Mouse (Mus musculus): ENCODE measurements around the gene Wbp1l. TPM values are rescaled to one million over a fixed set of nuclear protein-coding genes. Genes with fewer than 3 reads are reported as not detected.

The Wbp1l gene
- total RNA-seq, 1 experiment from 2014 or later = 132 TPM

- peak; percentile 88 for DNase-seq
Measured at GRCm38 (mm10) chr19:46628403-46628802, 29.5 kb downstream of the Wbp1l start.

GRCm38 (mm10) chr19:46629807-46630206 lies 30.9 kb downstream of the Wbp1l start:
- no peak for DNase-seq

DNA sequence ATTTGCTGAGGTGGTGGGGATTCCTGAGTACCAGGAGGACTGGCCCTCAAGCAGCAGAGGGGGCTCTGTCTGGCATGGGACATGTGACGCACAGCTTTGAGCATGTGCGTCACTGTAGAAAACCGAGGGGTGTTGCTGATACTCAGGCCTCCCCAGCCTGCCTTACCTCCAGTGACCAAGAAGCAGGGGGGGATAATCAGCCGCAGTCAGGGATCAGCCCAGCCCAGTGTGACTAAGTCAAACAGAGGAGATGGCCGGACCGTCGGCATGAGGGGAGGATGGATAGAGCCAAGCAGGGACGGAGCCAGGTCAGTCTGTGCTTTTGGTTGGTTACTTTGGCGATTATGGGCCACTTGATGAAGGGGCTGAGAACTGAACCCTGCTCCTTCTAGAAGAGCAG lies 32.8 kb downstream of the Wbp1l start:
- DNase-seq = no peak

DNA sequence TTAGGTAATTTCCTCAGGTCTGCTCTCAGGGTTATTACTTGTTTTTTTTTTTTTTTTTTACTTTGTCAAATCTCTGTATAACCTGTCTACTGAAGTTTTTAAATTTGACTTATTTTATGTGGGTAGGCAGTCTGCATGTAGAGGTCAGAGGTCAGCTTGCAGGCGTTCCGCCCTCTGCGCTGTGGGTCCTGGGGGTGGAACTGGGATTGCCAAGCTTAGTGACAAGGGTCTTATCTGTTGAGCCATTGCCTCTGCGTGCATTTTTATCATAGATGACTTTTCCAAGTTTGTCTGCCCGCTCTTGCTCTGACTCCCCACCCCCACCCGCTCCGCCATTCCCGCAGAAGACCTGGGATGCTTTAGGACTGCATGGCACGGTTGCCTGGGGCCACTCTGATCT lies 36.9 kb downstream of the Wbp1l start:
- no peak for DNase-seq

DNA sequence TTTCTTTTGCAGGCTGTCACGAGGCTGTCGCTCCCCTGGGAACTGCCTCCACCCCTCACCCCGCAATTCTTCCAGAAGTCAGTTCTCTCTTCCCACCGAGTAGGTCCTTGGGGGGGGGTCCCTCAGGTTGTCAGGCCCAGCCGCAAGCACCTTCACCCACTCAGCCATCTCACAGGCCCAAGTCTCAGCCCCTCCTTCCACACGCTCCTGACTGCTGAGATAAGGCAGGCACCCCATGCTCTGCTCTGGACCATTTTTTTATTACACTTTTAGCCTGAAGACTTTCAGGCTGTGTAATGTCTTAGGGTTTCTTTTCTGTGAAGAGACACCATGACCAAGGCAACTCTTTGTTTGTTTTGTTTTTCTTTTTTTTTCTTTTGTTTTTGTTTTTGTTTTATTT lies 38.7 kb downstream of the Wbp1l start:
- DNase-seq = no peak

DNA sequence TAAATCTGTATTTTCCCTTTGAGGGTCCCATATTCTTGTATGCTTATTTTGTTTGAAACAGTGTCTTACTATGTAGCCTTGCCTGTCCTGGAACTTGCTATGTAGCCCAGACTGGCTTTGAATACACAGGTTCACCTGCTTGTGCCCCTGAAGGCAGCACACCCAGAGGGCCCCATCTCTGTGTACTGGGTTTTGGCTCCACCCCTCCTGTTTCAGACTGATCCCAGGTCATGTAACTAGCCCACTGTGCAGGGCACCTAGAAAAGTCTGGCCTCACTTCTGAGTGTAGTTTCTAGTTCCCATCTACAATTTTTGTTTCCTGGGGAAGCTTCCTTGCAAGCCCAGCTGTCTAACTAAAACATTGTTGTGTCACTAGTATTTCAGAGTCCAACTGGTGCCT lies 40.2 kb downstream of the Wbp1l start:
- no peak for DNase-seq

DNA sequence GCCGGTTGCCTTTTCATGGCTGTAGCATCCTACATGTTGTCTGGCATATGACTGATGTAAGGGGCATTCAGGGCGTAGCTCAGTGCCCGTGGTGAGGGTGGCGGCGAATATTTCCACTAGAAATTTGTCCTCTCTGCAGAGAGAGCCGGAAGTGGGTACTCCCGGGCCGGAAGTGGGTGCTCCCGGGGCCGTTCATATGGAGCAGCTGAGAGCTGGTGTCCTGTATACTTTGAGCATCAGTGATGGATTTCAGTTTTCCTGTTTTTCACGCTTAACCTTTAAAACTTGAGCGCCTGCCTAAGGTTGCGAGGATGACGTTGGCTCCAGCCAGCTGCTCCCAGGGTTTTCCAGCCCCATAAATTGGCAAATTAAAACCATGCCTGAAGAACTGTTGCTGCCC lies 40.6 kb downstream of the Wbp1l start:
- DNase-seq = peak; percentile 53

DNA sequence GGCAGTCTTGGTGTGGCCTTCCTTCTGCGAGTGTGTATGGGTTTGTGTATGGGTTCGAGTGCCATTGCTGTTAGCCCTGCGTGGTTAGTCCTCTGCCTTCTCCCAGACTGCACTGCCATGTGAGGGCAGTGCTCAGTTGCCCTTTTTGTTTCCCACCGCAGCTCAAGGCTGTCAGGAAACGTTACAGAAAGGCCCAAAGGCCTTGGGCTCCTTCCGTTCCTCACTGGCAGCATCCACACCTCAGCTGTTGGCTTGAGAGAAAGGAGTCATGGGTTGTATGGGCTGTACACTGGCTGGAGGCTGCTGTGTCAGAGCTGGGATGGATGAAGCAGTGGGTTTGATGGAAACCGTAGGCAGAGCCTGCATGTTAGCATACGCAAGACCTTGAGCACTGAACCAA lies 41.9 kb downstream of the Wbp1l start:
- peak; percentile 58 for DNase-seq

GRCm38 (mm10) chr19:46641420-46642085 lies 42.7 kb downstream of the Wbp1l start:
- DNase-seq = peak; percentile 91

DNA sequence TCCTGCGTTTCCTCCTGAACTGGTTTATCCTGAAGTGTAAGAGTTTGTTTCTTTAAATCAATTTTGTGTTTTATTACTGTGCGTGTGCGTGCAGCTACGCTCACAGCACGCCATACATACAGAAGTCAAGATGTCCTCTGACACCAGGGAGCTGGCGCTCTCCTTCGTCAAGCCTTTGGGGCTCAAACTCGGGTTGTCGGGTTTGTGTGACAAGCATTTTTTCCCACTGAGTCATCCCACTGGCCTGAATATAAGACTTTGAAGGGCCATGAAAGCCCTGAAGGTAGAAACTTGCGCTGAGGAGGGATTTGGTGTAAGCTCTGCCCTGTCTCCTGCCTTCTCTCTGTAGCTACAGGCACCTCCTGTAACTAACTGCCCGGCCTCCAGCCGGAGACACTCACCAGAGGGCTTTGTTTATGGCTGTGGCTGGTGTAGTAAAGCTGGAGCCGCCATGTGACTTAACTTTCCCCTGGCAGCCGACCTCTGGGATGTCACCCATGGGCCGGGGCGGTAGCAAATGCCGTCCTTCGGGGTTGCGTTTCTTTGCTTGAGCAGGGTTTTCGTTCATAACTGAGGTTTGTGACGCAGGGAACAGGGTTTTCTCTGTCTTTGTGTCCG lies 43.4 kb downstream of the Wbp1l start:
- peak; percentile 68 for DNase-seq

- no peak for DNase-seq
Measured at GRCm38 (mm10) chr19:46643236-46643635, 44.4 kb downstream of the Wbp1l start.

GRCm38 (mm10) chr19:46644343-46644792 lies 45.5 kb downstream of the Wbp1l start:
- no peak for DNase-seq

DNA sequence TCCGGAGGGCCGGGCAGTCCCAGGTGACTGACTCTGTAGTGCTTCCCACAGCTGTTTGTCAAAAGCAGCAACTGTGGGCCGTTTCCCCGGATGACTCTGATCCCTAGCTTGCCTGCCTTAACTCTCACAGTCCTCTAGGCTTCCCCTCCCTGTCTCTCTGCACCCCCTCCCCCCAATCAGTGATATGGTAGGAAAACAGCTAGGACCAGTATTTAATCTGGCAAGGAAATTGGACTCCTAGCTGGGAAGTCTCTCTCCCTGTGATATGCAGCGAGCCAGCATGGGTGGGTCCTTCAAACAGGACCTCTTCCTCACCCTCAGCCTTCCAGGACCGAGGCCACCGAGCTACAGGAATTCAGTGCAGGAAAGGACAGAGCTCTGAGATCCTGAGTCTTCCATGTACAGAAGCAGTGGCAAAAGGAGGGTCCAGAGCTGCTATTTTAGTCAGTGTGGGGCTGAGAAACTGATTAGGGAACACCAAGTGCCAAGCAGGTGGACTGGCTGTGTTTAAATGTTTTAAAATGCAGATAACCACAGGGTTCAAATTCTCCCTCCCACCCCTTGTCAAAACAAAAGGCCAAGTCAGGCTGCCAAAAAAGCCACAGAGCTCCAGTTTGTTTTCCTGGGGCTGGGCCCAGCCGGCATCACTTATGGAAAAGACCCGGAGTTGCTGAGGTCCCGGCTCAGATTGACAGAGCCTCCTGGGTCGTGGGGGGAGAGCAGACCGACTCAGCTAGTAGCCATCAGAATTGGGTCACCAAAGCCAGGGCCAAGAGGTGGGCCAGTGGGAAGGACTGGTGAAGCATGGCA lies 46.1 kb downstream of the Wbp1l start:
- peak; percentile 56 for DNase-seq

DNA sequence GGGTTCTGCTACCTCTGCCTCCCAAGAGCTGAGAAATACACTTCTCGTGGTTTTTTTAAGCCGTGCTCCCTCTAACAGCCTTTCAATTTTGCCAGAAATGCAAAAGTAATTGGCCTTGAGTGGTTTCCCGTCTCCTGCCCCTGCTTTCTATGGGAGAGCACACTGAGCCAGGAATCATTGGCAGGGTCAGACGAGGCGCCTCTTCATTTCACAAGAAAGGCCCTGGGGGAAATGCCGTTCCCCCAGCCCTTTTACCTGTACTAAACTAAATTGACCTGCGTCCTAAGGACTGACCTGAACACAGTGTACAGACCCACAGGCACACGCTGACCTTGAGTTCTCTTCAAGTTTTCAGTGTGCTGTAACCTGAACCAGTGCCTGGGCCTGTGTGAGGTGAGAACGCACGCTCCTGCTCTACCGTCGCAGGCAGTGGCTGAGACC lies 47.2 kb downstream of the Wbp1l start:
- DNase-seq = peak; percentile 65

DNA sequence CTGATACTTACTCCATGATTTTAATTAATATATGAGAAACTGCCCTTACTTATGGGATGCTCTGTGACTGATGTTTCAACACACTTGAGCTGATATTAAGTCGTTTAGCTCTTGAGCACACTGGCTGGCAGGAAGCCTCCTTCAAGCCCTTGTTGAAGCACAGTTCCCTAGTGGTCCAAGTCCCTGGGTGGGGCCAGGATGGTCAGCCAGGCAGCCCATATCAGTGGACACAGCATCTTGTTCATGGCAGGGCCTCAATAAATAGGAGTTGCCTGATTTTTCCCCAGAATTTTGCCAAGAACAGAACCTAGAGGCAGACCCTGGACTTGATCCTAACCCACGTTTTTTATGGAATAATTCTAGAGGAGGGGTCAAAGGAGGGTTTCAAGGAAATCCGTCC lies 48.4 kb downstream of the Wbp1l start:
- no peak for DNase-seq

DNA sequence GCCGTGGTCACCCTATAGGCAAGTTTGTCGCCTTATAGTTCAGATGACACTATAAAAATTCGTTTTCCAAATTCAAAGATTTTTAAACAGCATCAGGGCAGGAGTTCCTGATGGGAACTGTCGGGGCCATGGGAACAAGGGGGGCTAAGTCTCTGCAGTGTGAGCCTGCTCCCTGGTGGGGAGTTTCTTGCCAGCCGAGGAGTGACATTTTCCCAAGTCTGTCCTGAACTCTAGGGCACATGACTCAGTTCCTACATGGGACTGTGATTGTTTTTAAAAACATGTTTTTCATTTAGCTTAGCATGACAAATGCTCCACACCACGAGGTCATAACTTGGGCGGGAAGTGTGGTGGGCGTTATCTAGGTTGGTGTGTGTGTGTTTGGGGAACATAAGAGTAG lies 49.0 kb downstream of the Wbp1l start:
- DNase-seq = peak; percentile 70

DNA sequence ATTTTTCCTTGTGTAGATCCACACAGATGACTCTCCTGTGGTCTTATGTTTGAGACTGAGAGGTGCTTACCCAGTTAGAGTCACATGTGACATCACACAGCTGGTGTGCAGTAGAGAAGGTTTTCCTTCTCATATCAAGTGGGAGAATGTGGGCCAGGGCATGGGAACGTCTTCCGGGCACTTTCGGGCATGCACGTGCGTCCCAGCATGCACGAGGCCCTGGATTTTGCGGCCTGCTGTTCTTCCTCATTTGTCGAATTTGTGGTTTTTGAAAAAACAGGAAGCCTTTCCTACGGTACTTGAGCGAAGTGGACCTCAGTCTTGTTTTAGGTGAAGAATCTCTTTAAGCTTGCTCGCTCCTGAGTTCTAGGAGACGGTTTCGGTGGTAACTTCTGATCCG lies 49.7 kb downstream of the Wbp1l start:
- DNase-seq = no peak

GRCm38 (mm10) chr19:46653188-46653587 lies 54.3 kb downstream of the Wbp1l start:
- DNase-seq = no peak

GRCm38 (mm10) chr19:46653616-46654235 lies 54.8 kb downstream of the Wbp1l start:
- no peak for DNase-seq

DNA sequence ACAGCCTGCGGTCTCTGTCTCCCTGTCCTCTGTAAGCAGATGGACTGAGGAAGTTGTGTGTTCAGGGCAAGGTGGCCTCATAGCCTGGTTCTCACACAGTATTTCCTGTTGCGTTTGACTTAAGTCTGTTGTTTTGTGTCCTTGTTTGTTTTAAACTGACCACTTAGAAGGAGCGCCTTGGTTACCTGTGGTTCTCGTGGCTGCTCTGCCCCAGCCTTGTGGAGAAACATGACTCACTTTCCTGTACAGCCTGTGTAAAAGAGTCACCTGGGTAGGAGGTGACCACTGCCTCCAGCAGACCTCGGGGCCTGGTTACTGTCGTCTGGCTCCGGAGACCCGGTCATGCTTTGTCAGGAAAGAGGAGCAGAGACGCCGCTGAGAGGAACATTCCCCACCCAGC lies 56.7 kb downstream of the Wbp1l start:
- DNase-seq = no peak

- DNase-seq = no peak
Measured at GRCm38 (mm10) chr19:46656151-46656840, 57.4 kb downstream of the Wbp1l start.

DNA sequence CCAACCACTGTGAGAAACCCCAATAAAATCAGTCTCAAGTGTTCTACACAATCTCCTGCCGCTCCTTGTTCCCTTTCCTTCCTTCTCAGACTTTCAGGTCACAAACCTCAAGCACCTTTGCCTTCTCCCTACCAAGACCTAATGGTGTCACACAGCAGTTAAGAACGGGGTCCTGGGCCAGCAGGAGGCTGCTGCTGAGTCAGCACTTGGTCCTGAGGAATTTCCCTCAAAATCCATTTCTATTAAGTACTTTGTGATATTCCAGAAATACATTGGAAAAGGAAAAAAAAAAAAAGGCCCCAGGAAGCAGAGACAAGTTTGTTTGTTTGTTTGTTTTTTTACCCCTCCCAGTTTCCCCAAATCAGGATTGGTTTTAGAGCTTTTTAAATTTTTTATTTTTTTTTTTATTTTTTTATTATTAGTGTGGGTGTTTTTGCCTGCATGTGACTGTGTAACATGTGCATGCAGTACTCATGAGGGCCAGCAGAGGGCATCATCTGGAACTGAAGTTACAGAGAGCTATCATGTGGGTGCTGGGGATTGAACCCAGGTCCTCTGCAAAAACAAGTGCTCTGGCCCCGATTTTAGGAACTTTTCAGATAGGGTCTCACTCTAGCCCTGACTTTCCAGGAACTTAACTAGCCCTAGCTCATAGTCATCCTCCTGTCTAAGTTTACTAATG lies 58.6 kb downstream of the Wbp1l start:
- DNase-seq = peak; percentile 63
